Mouse (Mus musculus): ENCODE data around the gene Mapk11. TPM values are rescaled to one million over a fixed set of nuclear protein-coding genes. Genes with fewer than 3 reads are reported as not detected.

The Mapk11 gene
- total and polyA plus RNA-seq, 3 experiments: 0.04 TPM; not detected in 1

DNA sequence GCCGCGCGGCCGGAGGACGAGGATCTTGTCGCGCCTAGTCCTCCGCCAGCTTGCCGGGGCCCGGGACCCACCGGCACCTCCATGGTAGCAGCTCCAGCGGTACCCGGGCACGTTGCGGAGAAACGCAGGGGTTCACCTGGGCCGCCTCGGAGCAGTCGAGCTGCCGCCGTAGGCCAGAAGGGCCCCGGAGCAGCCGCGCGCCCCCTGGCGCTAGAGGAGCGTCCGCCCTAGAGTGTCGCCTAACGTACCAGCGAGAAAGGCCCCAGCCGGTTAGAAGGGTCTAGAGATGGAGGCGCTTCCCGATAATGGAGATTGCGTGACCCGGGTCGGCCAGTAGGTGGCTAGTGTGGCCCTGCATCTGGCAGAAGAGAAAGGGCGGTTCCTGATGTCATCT lies 46.9 kb upstream of the Mapk11 start, which contains the start of gene Dennd6b (continued):
- peak; percentile 83 for TF ChIP-seq ELF1 (IDR thresholded peaks at IDR 0.05; ENCODE audit: low read depth, low read length)
- no peak for TF ChIP-seq BHLHE40 (IDR thresholded peaks at IDR 0.05; ENCODE audit: borderline replicate concordance, low read depth, low read length)
- TF ChIP-seq NRF1 (IDR thresholded peaks at IDR 0.05; ENCODE audit: insufficient read depth, low read depth, low read length, poor library complexity, severe bottlenecking): no peak
- TF ChIP-seq EP300 (IDR thresholded peaks at IDR 0.05; ENCODE audit: low read depth in 1 of 2, low read length in 2 of 2): no peak
- peak; percentile 42 for TF ChIP-seq SMC3 (IDR thresholded peaks at IDR 0.05; ENCODE audit: low read depth, low read length)
- peak; percentile 46; the same call in 1 of the 2 replicates for TF ChIP-seq GABPA (IDR thresholded peaks at IDR 0.05; ENCODE audit: low read depth, low read length)
- no peak for TF ChIP-seq ZKSCAN1 (IDR thresholded peaks at IDR 0.05; ENCODE audit: low read depth, low read length)
- peak; percentile 91 for TF ChIP-seq HCFC1 (IDR thresholded peaks at IDR 0.05; ENCODE audit: low read depth, low read length)
- peak; percentile 36; the same call in 1 of the 2 replicates for TF ChIP-seq GATA1 (IDR thresholded peaks at IDR 0.05; ENCODE audit: low read depth, low read length)
- no peak for TF ChIP-seq MEF2A (IDR thresholded peaks at IDR 0.05; ENCODE audit: extremely low read depth, insufficient replicate concordance, low read depth, low read length, poor library complexity, severe bottlenecking)
- no peak for TF ChIP-seq USF2 (IDR thresholded peaks at IDR 0.05; ENCODE audit: borderline replicate concordance in 1 of 2, insufficient read depth in 1 of 2, low read depth in 1 of 2, low read length in 2 of 2)
- TF ChIP-seq CHD1 (IDR thresholded peaks at IDR 0.05; ENCODE audit: low read depth, low read length): no peak
- TF ChIP-seq SIN3A (IDR thresholded peaks at IDR 0.05; ENCODE audit: low read length): peak; percentile 83
- no peak for TF ChIP-seq MAFK (IDR thresholded peaks at IDR 0.05; ENCODE audit: borderline replicate concordance, low read depth, low read length)
- TF ChIP-seq ETS1 (IDR thresholded peaks at IDR 0.05; ENCODE audit: low read depth, low read length): 0 out of 2 replicates have a peak, but pooled peaks have one; percentile 5

DNA sequence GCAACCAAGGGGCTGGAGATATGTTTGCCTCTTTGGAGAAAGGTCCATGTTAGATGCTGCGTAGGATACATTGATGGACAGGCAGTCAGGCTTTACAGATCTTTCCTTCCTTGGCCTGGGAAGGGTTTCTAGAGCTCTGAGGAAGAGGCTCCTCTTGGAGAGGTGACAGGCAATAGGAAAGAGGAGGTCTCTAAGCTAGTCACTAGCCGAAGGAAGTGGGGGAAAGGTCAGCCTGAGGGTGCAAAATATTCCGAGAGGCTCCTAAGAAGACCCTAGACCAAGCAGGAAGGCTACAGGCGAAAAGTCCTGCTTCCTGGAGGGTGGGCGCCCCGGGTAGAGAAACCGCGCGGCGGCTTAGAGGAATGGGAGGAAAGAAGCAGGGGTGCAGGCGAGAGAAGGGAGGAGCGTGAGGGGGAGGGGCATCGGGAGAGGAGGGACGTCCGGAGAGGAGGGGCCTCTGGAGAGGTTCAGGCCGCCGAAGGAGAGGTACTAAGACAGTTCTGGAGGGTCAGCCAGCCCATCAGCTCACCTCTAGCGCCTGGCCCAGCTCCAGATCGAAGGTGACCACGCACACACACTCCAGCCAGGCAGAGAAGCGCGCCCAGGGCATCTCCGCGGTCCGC lies 46.4 kb upstream of the Mapk11 start:
- Histone ChIP-seq H3K4me1 (ENCODE audit: control insufficient read depth in 1 of 2, insufficient read depth in 2 of 2, low read length in 2 of 2) (peaks cover 0 to 13% of the 10 kb centered on the region in 2 experiments; a peak in 2 of 4 replicates), H3K4me3 (ENCODE audit: control insufficient read depth in 1 of 2, insufficient read depth in 1 of 2, low read depth in 2 of 2, low read length in 2 of 2) (peak overlapping the region; percentile 73 to 99), H3K9me3 (replicated peaks; ENCODE audit: insufficient read depth, low read length) (no peaks in the 10 kb centered on the region), H3K27me3 (ENCODE audit: control insufficient read depth in 1 of 2, insufficient read depth in 2 of 2, low read length in 2 of 2) (no peaks in the 10 kb centered on the region), H3K9ac (ENCODE audit: control insufficient read depth, low read depth, low read length, poor library complexity, severe bottlenecking) (peak overlapping the region; percentile 100), H3K27ac (ENCODE audit: control insufficient read depth, low read depth, low read length) (peak overlapping the region; percentile 94), H3K36me3 (ENCODE audit: control insufficient read depth in 1 of 2, insufficient read depth in 2 of 2, low read length in 2 of 2) (peaks cover 0 to 10% of the 10 kb centered on the region in 2 experiments; a peak in 2 of 4 replicates), H3K79me2 (ENCODE audit: control insufficient read depth, insufficient read depth, low read length, poor library complexity) (peaks cover 10% of the 10 kb centered on the region; the same call in 1 of the 2 replicates)
- DNase-seq (ENCODE audit: low read depth, low spot score): peak; percentile 94
- TF ChIP-seq ZNF384 (IDR thresholded peaks at IDR 0.05; ENCODE audit: low read depth, low read length): no peak
- no peak for TF ChIP-seq RCOR1 (IDR thresholded peaks at IDR 0.05; ENCODE audit: low read depth, low read length)
- TF ChIP-seq CTCF (IDR thresholded peaks at IDR 0.05 in 2 of 3, conservative IDR thresholded peaks at IDR 0.05 in 1 of 3; ENCODE audit: control insufficient read depth in 1 of 3, insufficient read depth in 1 of 3, low read depth in 2 of 3, low read length in 3 of 3, poor library complexity in 1 of 3, severe bottlenecking in 1 of 3): no peak
- no peak for TF ChIP-seq KAT2A (conservative IDR thresholded peaks at IDR 0.05; ENCODE audit: low read depth, low read length)
- no peak for TF ChIP-seq ZC3H11A (IDR thresholded peaks at IDR 0.05; ENCODE audit: low read depth, low read length)
- no peak for TF ChIP-seq NRF1 (IDR thresholded peaks at IDR 0.05; ENCODE audit: insufficient read depth, low read depth, low read length, poor library complexity, severe bottlenecking)
- TF ChIP-seq MXI1 (IDR thresholded peaks at IDR 0.05; ENCODE audit: low read depth, low read length): peak; percentile 15; the same call in 1 of the 2 replicates
- TF ChIP-seq ETS1 (IDR thresholded peaks at IDR 0.05; ENCODE audit: low read depth, low read length): no peak
- no peak for TF ChIP-seq MEF2A (IDR thresholded peaks at IDR 0.05; ENCODE audit: extremely low read depth, insufficient replicate concordance, low read depth, low read length, poor library complexity, severe bottlenecking)
- no peak; the same call in 1 of the 2 replicates for TF ChIP-seq MAZ (IDR thresholded peaks at IDR 0.05; ENCODE audit: low read depth, low read length)
- TF ChIP-seq POLR2AphosphoS5 (IDR thresholded peaks at IDR 0.05; ENCODE audit: borderline replicate concordance, low read depth, low read length): no peak
- TF ChIP-seq EP300 (IDR thresholded peaks at IDR 0.05; ENCODE audit: low read depth in 1 of 2, low read length in 2 of 2): no peak
- no peak for TF ChIP-seq SIN3A (IDR thresholded peaks at IDR 0.05; ENCODE audit: low read length)
- TF ChIP-seq UBTF (IDR thresholded peaks at IDR 0.05; ENCODE audit: borderline replicate concordance, insufficient read depth, low read depth, low read length): no peak
- TF ChIP-seq NELFE (IDR thresholded peaks at IDR 0.05; ENCODE audit: low read depth, low read length): peak; percentile 93
- TF ChIP-seq GABPA (IDR thresholded peaks at IDR 0.05; ENCODE audit: low read depth, low read length): no peak
- no peak for TF ChIP-seq MAFK (IDR thresholded peaks at IDR 0.05; ENCODE audit: borderline replicate concordance, low read depth, low read length)
- no peak for TF ChIP-seq RAD21 (IDR thresholded peaks at IDR 0.05; ENCODE audit: low read depth, low read length)
- no peak for TF ChIP-seq MYB (IDR thresholded peaks at IDR 0.05; ENCODE audit: low read depth, low read length)
- TF ChIP-seq SMC3 (IDR thresholded peaks at IDR 0.05; ENCODE audit: low read depth, low read length): no peak
- peak; percentile 74; the same call in 1 of the 2 replicates for TF ChIP-seq POLR2AphosphoS2 (IDR thresholded peaks at IDR 0.05; ENCODE audit: low read length)
- no peak for TF ChIP-seq CHD1 (IDR thresholded peaks at IDR 0.05; ENCODE audit: low read depth, low read length)
- no peak for TF ChIP-seq USF2 (IDR thresholded peaks at IDR 0.05; ENCODE audit: borderline replicate concordance in 1 of 2, insufficient read depth in 1 of 2, low read depth in 1 of 2, low read length in 2 of 2)
- no peak for TF ChIP-seq JUND (IDR thresholded peaks at IDR 0.05; ENCODE audit: low read depth, low read length)
- TF ChIP-seq TCF12 (IDR thresholded peaks at IDR 0.05; ENCODE audit: low read depth, low read length): peak; percentile 39; the same call in 1 of the 2 replicates

All from MEL (cell line).